Mouse (Mus musculus): Measurements from ENCODE around the gene Gsc2. TPM values are rescaled to one million over a fixed set of nuclear protein-coding genes. Genes with fewer than 3 reads are reported as not detected.

Gene Gsc2
- polyA plus RNA-seq (2014; fragmentation: Illumina TruSeq; extraction: RNeasy Lipid Tissue Mini Kit (QIAGEN cat#74804); ENCODE audit: low read depth, low replicate concordance): not detected

GRCm38 (mm10) chr16:17914307-17915249, at the start of gene Gsc2:
Gsc2 (minus strand) TSS chr16:17915059.

GRCm38 (mm10) chr16:17928087-17928580, 13.3 kb upstream of the Gsc2 start, which contains the start of gene Slc25a1:
Slc25a1 (minus strand) TSS chr16:17928219.

DNA sequence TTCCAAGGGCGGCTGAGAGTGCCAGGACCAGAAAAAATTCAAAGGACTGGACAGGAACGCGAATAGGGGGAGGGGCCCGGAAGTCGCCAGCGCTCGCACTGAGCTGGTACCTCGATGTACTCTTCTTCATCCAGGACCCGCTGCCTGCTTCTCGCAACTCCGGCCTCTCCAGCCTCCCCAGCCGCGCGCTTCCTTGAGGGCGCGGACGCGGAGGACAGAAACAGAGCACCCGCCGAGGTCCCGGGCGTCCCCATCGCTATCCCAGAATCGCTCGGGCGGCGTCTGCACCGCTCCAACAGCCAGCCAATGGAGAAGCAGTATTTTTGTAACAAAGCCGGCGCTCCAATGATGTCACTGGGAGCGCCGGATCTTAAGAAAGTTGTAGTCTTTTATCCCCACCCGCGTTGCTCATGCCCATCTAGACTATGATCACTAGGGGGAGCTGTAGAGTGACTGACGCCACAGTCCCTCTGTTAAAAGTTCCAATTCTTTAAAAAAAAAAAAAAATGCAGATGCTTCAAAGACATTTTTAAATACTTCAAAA, 3.7 kb downstream of the Gsc2 start, which contains the start of gene Ess2:
Gene Ess2, minus strand, starts transcription at position 297 of the 544 bp plus-strand sequence.

GRCm38 (mm10) chr16:17898462-17898861, 16.4 kb downstream of the Gsc2 start, which contains the start of the genes Dgcr2 and Tssk2:
Dgcr2 (minus strand) TSS chr16:17898562.
Tssk2 (plus strand) TSS chr16:17898637.

GRCm38 (mm10) chr16:17893923-17894322, 20.9 kb downstream of the Gsc2 start, which contains the start of gene Tssk1:
Tssk1 (plus strand) TSS chr16:17894223.

DNA sequence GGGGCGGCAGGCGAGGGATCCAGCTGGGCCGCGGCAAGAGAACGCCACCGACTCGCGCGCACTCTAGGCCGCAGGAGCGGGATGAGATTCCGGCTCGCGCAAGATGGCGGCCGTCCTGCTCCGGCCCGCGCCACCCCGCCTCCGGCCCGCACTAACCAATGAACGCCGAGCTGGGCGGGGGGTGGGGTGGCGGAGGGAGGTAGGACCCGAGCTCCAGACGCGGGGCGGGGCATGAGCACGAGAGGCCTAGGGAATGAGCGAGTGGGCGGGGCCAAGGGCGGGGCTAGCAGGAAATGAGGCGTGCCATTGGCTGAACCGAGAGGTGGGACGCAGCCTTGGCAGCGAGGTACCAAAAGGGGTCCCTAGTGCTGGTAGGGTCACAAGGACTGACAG, 23.3 kb downstream of the Gsc2 start, which contains the start of gene Gm20518:
Gene Gm20518, minus strand, starts transcription at position 105 of the 393 bp plus-strand sequence.

Other genes starting within 250 kb of the Gsc2 start
- 54.6 TPM for gene Med15, start 182.2 kb downstream of the Gsc2 start, polyA plus RNA-seq (2014; fragmentation: Illumina TruSeq; extraction: RNeasy Lipid Tissue Mini Kit (QIAGEN cat#74804); ENCODE audit: low read depth, low replicate concordance)
- gene Klhl22, start 155.4 kb downstream of the Gsc2 start, polyA plus RNA-seq (2014; fragmentation: Illumina TruSeq; extraction: RNeasy Lipid Tissue Mini Kit (QIAGEN cat#74804); ENCODE audit: low read depth, low replicate concordance): 31.0 TPM
- gene Scarf2, start 117.8 kb downstream of the Gsc2 start, polyA plus RNA-seq (2014; fragmentation: Illumina TruSeq; extraction: RNeasy Lipid Tissue Mini Kit (QIAGEN cat#74804); ENCODE audit: low read depth, low replicate concordance): 11.8 TPM
- not detected for gene B830017H08Rik, start 81.9 kb downstream of the Gsc2 start, polyA plus RNA-seq (2014; fragmentation: Illumina TruSeq; extraction: RNeasy Lipid Tissue Mini Kit (QIAGEN cat#74804); ENCODE audit: low read depth, low replicate concordance)
- gene Car15, start 76.7 kb downstream of the Gsc2 start, polyA plus RNA-seq (2014; fragmentation: Illumina TruSeq; extraction: RNeasy Lipid Tissue Mini Kit (QIAGEN cat#74804); ENCODE audit: low read depth, low replicate concordance): 1.2 TPM
- 0.40 TPM for gene Gm20518, start 23.4 kb downstream of the Gsc2 start, polyA plus RNA-seq (2014; fragmentation: Illumina TruSeq; extraction: RNeasy Lipid Tissue Mini Kit (QIAGEN cat#74804); ENCODE audit: low read depth, low replicate concordance)
- 2.1 TPM for gene Tssk1, start 20.8 kb downstream of the Gsc2 start, polyA plus RNA-seq (2014; fragmentation: Illumina TruSeq; extraction: RNeasy Lipid Tissue Mini Kit (QIAGEN cat#74804); ENCODE audit: low read depth, low replicate concordance)
- 54.6 TPM for gene Dgcr2, start 16.5 kb downstream of the Gsc2 start, polyA plus RNA-seq (2014; fragmentation: Illumina TruSeq; extraction: RNeasy Lipid Tissue Mini Kit (QIAGEN cat#74804); ENCODE audit: low read depth, low replicate concordance)
- gene Tssk2, start 16.4 kb downstream of the Gsc2 start, polyA plus RNA-seq (2014; fragmentation: Illumina TruSeq; extraction: RNeasy Lipid Tissue Mini Kit (QIAGEN cat#74804); ENCODE audit: low read depth, low replicate concordance): 11.3 TPM
- 21.2 TPM for gene Ess2, start 3.7 kb downstream of the Gsc2 start, polyA plus RNA-seq (2014; fragmentation: Illumina TruSeq; extraction: RNeasy Lipid Tissue Mini Kit (QIAGEN cat#74804); ENCODE audit: low read depth, low replicate concordance)
- gene Slc25a1, start 13.2 kb upstream of the Gsc2 start, polyA plus RNA-seq (2014; fragmentation: Illumina TruSeq; extraction: RNeasy Lipid Tissue Mini Kit (QIAGEN cat#74804); ENCODE audit: low read depth, low replicate concordance): 152 TPM
- not detected for gene Vpreb2, start 65.4 kb upstream of the Gsc2 start, polyA plus RNA-seq (2014; fragmentation: Illumina TruSeq; extraction: RNeasy Lipid Tissue Mini Kit (QIAGEN cat#74804); ENCODE audit: low read depth, low replicate concordance)
- 68.8 TPM for gene Dgcr6, start 137.8 kb upstream of the Gsc2 start, polyA plus RNA-seq (2014; fragmentation: Illumina TruSeq; extraction: RNeasy Lipid Tissue Mini Kit (QIAGEN cat#74804); ENCODE audit: low read depth, low replicate concordance)
- gene Prodh, start 175.1 kb upstream of the Gsc2 start, polyA plus RNA-seq (2014; fragmentation: Illumina TruSeq; extraction: RNeasy Lipid Tissue Mini Kit (QIAGEN cat#74804); ENCODE audit: low read depth, low replicate concordance): 54.2 TPM
- gene Rtn4r, start 212.6 kb upstream of the Gsc2 start, polyA plus RNA-seq (2014; fragmentation: Illumina TruSeq; extraction: RNeasy Lipid Tissue Mini Kit (QIAGEN cat#74804); ENCODE audit: low read depth, low replicate concordance): 1.4 TPM